Mouse (Mus musculus): Measurements from ENCODE around the gene Scml4.

GRCm38 (mm10) chr10:42984886-42985285 is 124.7 kb downstream of the Scml4 start:
- TF ChIP-seq ZC3H11A (IDR thresholded peaks at IDR 0.05; ENCODE audit: low read depth, low read length) (no peak), CTCF (IDR thresholded peaks at IDR 0.05 in 2 of 3, conservative IDR thresholded peaks at IDR 0.05 in 1 of 3; ENCODE audit: control insufficient read depth in 1 of 3, insufficient read depth in 1 of 3, low read depth in 2 of 3, low read length in 3 of 3, poor library complexity in 1 of 3, severe bottlenecking in 1 of 3) (no peak), MXI1 (IDR thresholded peaks at IDR 0.05; ENCODE audit: low read depth, low read length) (no peak), MYB (IDR thresholded peaks at IDR 0.05; ENCODE audit: low read depth, low read length) (no peak), POLR2A (IDR thresholded peaks at IDR 0.05; ENCODE audit: control insufficient read depth in 1 of 2, insufficient read depth in 1 of 2, low read depth in 1 of 2, low read length in 2 of 2, poor library complexity in 1 of 2) (no peak), SMC3 (IDR thresholded peaks at IDR 0.05; ENCODE audit: low read depth, low read length) (no peak)

Measured in MEL (cell line).